Mouse (Mus musculus): Measurements from ENCODE around the gene Pan2. TPM values are rescaled to one million over a fixed set of nuclear protein-coding genes. Genes with fewer than 3 reads are reported as not detected.
A peak's percentile ranks its signal among the peaks of the same experiment; 100 is the strongest.

Pan2 gene
- polyA plus RNA-seq, 1 experiment from 2014 or later = 25.8 TPM

DNA sequence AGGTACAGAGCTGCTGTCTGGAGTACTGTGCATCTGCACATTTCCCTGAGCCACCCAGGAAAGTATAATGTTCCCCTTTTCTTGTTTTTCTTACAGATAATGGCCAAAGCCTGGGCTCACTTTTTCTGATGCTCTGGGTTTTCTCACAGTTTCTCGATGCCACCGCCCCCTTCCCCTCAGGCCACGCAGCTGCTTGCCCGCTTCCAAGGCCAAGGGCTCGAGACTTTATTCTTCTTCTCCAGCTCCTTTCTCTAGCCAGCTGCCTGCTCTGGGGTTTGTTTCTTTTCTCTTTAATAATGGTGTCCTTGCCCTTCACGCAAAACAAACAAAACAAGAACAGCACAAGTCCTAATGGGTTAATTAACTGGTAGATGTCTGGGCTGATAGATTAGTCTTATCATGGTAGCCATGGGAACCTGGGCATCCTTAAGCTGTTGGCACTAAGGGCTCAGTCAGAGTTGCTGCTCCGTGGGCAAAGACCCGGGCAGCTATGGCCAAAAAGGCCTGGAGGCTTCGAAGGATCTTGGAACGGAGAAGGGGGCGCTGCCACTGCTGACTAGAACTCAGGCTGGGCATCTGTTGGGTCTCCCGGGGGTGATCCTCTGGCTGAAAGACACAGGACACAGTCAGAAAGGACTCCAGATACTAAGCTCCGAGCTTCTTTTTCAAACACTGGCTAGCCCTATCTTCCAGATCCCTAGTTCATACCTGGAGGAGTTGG is 6.6 kb upstream of the Pan2 start:
- no peak overlapping the region for H3K4me3 ChIP-seq
- ATAC-seq (ENCODE audit: low FRiP score) = no peak
- no peak overlapping the region for H3K27ac ChIP-seq
- 0 out of 2 replicates have a peak overlapping the region, but pooled peaks have one; percentile 2 for H3K9ac ChIP-seq
- peaks cover 13% of the 10 kb centered on the region for H3K4me1 ChIP-seq (replicated peaks)
- H3K36me3 ChIP-seq = peaks cover 18% of the 10 kb centered on the region
- no peaks in the 10 kb centered on the region for H3K27me3 ChIP-seq
- 63% methylated on average over 13 of the region's 13 CpGs for WGBS
- H3K9me3 ChIP-seq = no peaks in the 10 kb centered on the region
- H3K4me2 ChIP-seq = no peak overlapping the region

DNA sequence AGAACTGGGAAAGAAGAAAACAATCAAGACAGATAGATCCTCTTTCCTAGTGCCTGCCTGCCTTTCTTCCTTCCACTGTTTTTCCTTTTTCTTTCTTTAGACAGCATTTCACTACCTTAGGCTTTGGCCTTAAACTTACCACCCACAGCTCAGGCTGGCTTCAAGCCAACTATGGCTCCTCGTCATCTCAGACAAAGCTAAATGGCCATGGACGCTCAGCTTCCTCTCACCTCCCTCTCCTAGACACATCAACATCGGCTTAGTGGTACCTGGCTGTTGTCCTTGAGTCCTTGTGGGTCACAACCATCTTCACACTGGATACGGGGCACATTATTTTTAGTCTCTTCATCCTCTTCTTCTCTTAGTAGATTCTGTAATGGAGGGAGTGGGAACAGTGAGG is 5.9 kb upstream of the Pan2 start:
- Histone ChIP-seq H3K4me1 (replicated peaks) (peaks cover 16% of the 10 kb centered on the region), H3K4me2 (no peak overlapping the region), H3K36me3 (peaks cover 11% of the 10 kb centered on the region), H3K9me3 (no peaks in the 10 kb centered on the region), H3K27me3 (no peaks in the 10 kb centered on the region), H3K27ac (no peak overlapping the region), H3K9ac (no peak overlapping the region), H3K4me3 (no peak overlapping the region)
- no peak for ATAC-seq (ENCODE audit: low FRiP score)
- WGBS = 78% methylated on average over 4 of the region's 4 CpGs

DNA sequence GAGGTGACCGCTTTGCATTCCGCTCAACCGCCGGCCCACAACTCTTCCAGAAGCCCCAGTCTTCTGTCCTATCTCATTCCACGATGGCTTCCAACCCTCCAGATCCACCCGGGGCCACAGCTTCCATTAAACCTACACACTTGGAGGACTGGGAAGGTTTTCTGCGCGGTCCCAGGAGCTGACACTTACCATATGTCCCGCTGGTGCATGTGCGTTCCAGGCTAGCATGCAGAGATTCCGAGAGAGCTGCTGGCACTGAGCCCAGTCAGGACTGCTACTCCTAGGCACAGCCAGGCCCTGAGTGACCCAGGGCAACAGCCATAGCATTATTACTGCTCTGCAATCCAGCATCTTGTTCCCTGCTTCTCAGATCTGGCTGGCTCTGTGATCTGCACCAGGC is 5.5 kb upstream of the Pan2 start:
- no peak overlapping the region for H3K27ac ChIP-seq
- ATAC-seq (ENCODE audit: low FRiP score) = no peak

GRCm38 (mm10) chr10:128298243-128298642 is 4.9 kb upstream of the Pan2 start:
- WGBS = 81% methylated on average over 6 of the region's 6 CpGs
- no peak for ATAC-seq (ENCODE audit: low FRiP score)
- H3K27ac ChIP-seq = no peak overlapping the region
- peaks cover 20% of the 10 kb centered on the region for H3K4me1 ChIP-seq (replicated peaks)
- H3K4me3 ChIP-seq = no peak overlapping the region
- H3K9ac ChIP-seq = no peak overlapping the region; the same call in 1 of the 2 replicates
- H3K9me3 ChIP-seq = no peaks in the 10 kb centered on the region
- no peaks in the 10 kb centered on the region for H3K27me3 ChIP-seq
- peaks cover 3% of the 10 kb centered on the region; the same call in 1 of the 2 replicates for H3K36me3 ChIP-seq
- no peak overlapping the region for H3K4me2 ChIP-seq

More for the DNA sequence above, 5.5 kb upstream of the Pan2 start:
- Histone ChIP-seq H3K4me3 (no peak overlapping the region), H3K9ac (no peak overlapping the region; the same call in 1 of the 2 replicates), H3K36me3 (peaks cover 7% of the 10 kb centered on the region), H3K9me3 (no peaks in the 10 kb centered on the region), H3K4me2 (no peak overlapping the region), H3K4me1 (replicated peaks) (peaks cover 20% of the 10 kb centered on the region), H3K27me3 (no peaks in the 10 kb centered on the region)
- 74% methylated on average over 11 of the region's 11 CpGs for WGBS

DNA sequence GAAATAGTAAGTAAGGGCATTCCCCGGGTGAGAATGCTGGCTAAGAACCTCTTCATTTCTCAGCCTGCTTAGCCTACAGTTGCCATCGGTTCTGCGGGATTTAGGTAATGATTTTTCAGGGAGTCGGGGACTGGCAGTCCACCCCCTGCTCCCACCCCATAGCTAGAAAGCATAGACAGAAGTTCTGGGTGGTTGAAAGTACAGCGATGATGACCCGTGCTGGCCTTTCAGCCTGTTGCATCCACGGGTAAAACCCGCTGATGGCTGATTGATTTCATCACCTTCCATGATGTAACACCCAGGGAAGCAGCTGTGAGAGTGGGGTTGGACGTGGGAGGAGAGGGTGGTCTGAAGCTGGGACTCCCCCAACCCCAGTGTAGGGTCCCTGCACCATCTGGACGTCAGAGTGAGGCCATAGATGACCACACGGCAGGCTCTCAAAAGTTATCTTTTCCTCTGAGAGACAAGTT is 4.4 kb upstream of the Pan2 start, which contains the start of gene Il23a:
Il23a (minus strand) TSS at position 51 of the 470 bp plus-strand sequence.
- Histone ChIP-seq H3K9ac (no peak within 1 kb of the TSS; the same call in 1 of the 2 replicates), H3K9me3 (no peaks in the 10 kb centered on the region), H3K4me2 (no peak within 1 kb of the TSS), H3K4me3 (no peak within 1 kb of the TSS), H3K27ac (no peak within 1 kb of the TSS), H3K36me3 (no peaks in the 10 kb centered on the region), H3K27me3 (no peaks in the 10 kb centered on the region), H3K4me1 (replicated peaks) (peaks cover 21% of the 10 kb centered on the region)
- 82% methylated on average over 11 of the region's 11 CpGs for WGBS
- no peak for ATAC-seq (ENCODE audit: low FRiP score)

GRCm38 (mm10) chr10:128302357-128302756 is 778 bp upstream of the Pan2 start:
- H3K27ac ChIP-seq = peak overlapping the region; percentile 97
- H3K4me2 ChIP-seq = peak overlapping the region; percentile 62
- H3K9me3 ChIP-seq = no peaks in the 10 kb centered on the region
- H3K9ac ChIP-seq = peak overlapping the region; percentile 78
- peaks cover 6% of the 10 kb centered on the region; the same call in 1 of the 2 replicates for H3K36me3 ChIP-seq
- no peak for ATAC-seq (ENCODE audit: low FRiP score)
- 41% methylated on average over 3 of the region's 3 CpGs for WGBS
- peaks cover 20% of the 10 kb centered on the region for H3K4me1 ChIP-seq (replicated peaks)
- no peaks in the 10 kb centered on the region for H3K27me3 ChIP-seq
- H3K4me3 ChIP-seq = peak overlapping the region; percentile 55

GRCm38 (mm10) chr10:128302785-128303125 is 380 bp upstream of the Pan2 start:
- no peaks in the 10 kb centered on the region for H3K9me3 ChIP-seq
- H3K4me2 ChIP-seq = peak overlapping the region; percentile 62
- H3K9ac ChIP-seq = peak overlapping the region; percentile 78
- H3K4me1 ChIP-seq (replicated peaks) = peaks cover 19% of the 10 kb centered on the region
- WGBS = 0% methylated on average over 9 of the region's 9 CpGs
- no peaks in the 10 kb centered on the region for H3K27me3 ChIP-seq
- peak overlapping the region; percentile 55 for H3K4me3 ChIP-seq
- peak overlapping the region; percentile 97 for H3K27ac ChIP-seq
- ATAC-seq (ENCODE audit: low FRiP score) = peak; percentile 49
- H3K36me3 ChIP-seq = peaks cover 6% of the 10 kb centered on the region; the same call in 1 of the 2 replicates

- 0 out of 2 replicates have a peak overlapping the region, but pooled peaks have one; percentile 48 for H3K27ac ChIP-seq
- no peak overlapping the region for H3K4me2 ChIP-seq
- peaks cover 63% of the 10 kb centered on the region for H3K36me3 ChIP-seq
- H3K9me3 ChIP-seq = no peaks in the 10 kb centered on the region
- no peak for ATAC-seq (ENCODE audit: low FRiP score)
- H3K9ac ChIP-seq = no peak overlapping the region
- H3K4me1 ChIP-seq (replicated peaks) = peaks cover 12% of the 10 kb centered on the region
- H3K4me3 ChIP-seq = no peak overlapping the region
- WGBS = 94% methylated on average over 7 of the region's 7 CpGs
- H3K27me3 ChIP-seq = no peaks in the 10 kb centered on the region
Measured at GRCm38 (mm10) chr10:128309654-128310053, 6.5 kb downstream of the Pan2 start.

DNA sequence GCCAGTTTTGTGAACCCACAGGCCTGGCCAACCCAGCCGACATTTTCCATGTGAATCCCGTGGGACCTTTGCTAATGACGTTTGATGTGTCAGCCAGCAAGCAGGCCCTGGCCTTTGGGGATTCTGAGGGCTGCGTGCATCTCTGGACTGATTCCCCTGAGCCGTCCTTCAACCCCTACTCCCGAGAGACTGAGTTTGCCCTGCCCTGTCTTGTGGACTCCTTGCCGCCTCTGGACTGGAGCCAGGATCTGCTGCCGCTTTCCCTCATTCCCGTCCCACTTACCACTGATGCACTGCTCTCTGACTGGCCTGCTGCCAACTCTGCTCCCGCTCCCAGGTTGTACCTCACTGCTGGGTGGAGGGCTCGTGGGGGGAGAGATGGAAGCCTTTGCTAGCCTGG is 7.0 kb downstream of the Pan2 start:
- ATAC-seq (ENCODE audit: low FRiP score) = 0 out of 2 replicates have a peak, but pooled peaks have one; percentile 61
- Histone ChIP-seq H3K36me3 (peaks cover 68% of the 10 kb centered on the region), H3K27ac (peak overlapping the region; percentile 48; the same call in 1 of the 2 replicates), H3K4me3 (no peak overlapping the region), H3K4me1 (replicated peaks) (peaks cover 10% of the 10 kb centered on the region), H3K27me3 (no peaks in the 10 kb centered on the region), H3K9ac (0 out of 2 replicates have a peak overlapping the region, but pooled peaks have one; percentile 19), H3K4me2 (no peak overlapping the region), H3K9me3 (no peaks in the 10 kb centered on the region)
- WGBS = 58% methylated on average over 11 of the region's 11 CpGs

- Histone ChIP-seq H3K9ac (no peak overlapping the region), H3K36me3 (peaks cover 76% of the 10 kb centered on the region), H3K4me1 (replicated peaks) (peaks cover 10% of the 10 kb centered on the region), H3K4me3 (no peak overlapping the region), H3K27ac (no peak overlapping the region), H3K4me2 (no peak overlapping the region), H3K9me3 (no peaks in the 10 kb centered on the region), H3K27me3 (no peaks in the 10 kb centered on the region)
- 91% methylated on average over 4 of the region's 4 CpGs for WGBS
- no peak for ATAC-seq (ENCODE audit: low FRiP score)
Measured at GRCm38 (mm10) chr10:128310902-128311301, 7.8 kb downstream of the Pan2 start.

GRCm38 (mm10) chr10:128315578-128315977 is 12.4 kb downstream of the Pan2 start:
- no peaks in the 10 kb centered on the region for H3K27me3 ChIP-seq
- no peak overlapping the region for H3K27ac ChIP-seq
- no peak overlapping the region for H3K4me2 ChIP-seq
- no peak overlapping the region for H3K4me3 ChIP-seq
- H3K9ac ChIP-seq = no peak overlapping the region
- peaks cover under 1% of the 10 kb centered on the region for H3K4me1 ChIP-seq (replicated peaks)
- ATAC-seq (ENCODE audit: low FRiP score) = no peak
- H3K9me3 ChIP-seq = no peaks in the 10 kb centered on the region
- 95% methylated on average over 8 of the region's 8 CpGs for WGBS
- peaks cover 87% of the 10 kb centered on the region for H3K36me3 ChIP-seq

DNA sequence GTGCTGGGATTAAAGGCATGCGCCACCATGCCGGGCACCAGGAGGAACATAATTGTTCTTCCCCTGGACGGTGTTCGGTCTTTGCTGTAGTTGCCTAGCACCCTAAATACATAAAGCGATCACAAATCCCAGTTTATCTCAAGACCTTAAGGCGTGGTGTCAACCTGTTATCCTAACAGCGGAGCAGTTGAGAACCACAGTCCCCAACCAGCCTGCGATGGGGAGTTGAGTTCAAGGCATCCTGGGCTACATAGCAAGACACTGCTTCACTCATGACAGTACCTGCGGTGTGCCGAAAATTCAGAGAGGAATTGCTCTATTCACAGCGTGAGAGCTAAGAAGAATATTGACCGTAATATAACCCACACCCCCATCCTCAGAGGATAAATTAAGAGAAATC is 18.5 kb downstream of the Pan2 start:
- WGBS = 63% methylated on average over 12 of the region's 12 CpGs
- ATAC-seq (ENCODE audit: low FRiP score) = no peak
- H3K4me1 ChIP-seq (replicated peaks) = peaks cover 20% of the 10 kb centered on the region
- peak overlapping the region; percentile 35; the same call in 1 of the 2 replicates for H3K27ac ChIP-seq
- peak overlapping the region; percentile 92 for H3K4me2 ChIP-seq
- H3K36me3 ChIP-seq = peaks cover 53% of the 10 kb centered on the region
- H3K9ac ChIP-seq = peak overlapping the region; percentile 62; the same call in 1 of the 2 replicates
- no peaks in the 10 kb centered on the region for H3K27me3 ChIP-seq
- peak overlapping the region; percentile 90 for H3K4me3 ChIP-seq
- H3K9me3 ChIP-seq = no peaks in the 10 kb centered on the region

All from hindbrain, embryonic 13.5 days (tissue).